Mouse (Mus musculus): ENCODE data around the gene Cdk14. TPM values are rescaled to one million over a fixed set of nuclear protein-coding genes. Genes with fewer than 3 reads are reported as not detected.

The Cdk14 gene
- total RNA-seq, 1 experiment = 3.5 TPM

- H3K4me1 ChIP-seq (ENCODE audit: control insufficient read depth in 2 of 2, insufficient read depth in 2 of 2, low read length in 2 of 2, poor library complexity in 1 of 2) = no peaks in the 10 kb centered on the region
- no peak overlapping the region for H3K9ac ChIP-seq (ENCODE audit: insufficient read depth, low read depth, low read length, poor library complexity, severe bottlenecking)
- in situ Hi-C loops (cut with MboI; ENCODE audit: low sequenced_read_pairs in 2 of 2, unreplicated experiment in 2 of 2) = no loop called here
- DNase-seq (ENCODE audit: low read depth, low spot score) = no peak
- H3K4me3 ChIP-seq (ENCODE audit: insufficient read depth in 1 of 2, low read depth in 1 of 2, low read length in 2 of 2, poor library complexity in 1 of 2, severe bottlenecking in 1 of 2) = no peak overlapping the region
- TF ChIP-seq MAFK (IDR thresholded peaks at IDR 0.05; ENCODE audit: insufficient read depth, low read depth, low read length) = no peak
- TF ChIP-seq CHD2 (IDR thresholded peaks at IDR 0.05; ENCODE audit: low read depth, low read length) = no peak
- no peak for TF ChIP-seq ZNF384 (IDR thresholded peaks at IDR 0.05; ENCODE audit: low read depth, low read length)
- H3K27ac ChIP-seq (ENCODE audit: insufficient read depth, low read depth, low read length, poor library complexity, severe bottlenecking) = no peak overlapping the region
- no peaks in the 10 kb centered on the region for H3K9me3 ChIP-seq (ENCODE audit: control insufficient read depth, insufficient read depth, low read depth, low read length)
- H3K36me3 ChIP-seq (ENCODE audit: control insufficient read depth, insufficient read depth, low read length, poor library complexity, severe bottlenecking) = no peaks in the 10 kb centered on the region
These were observed 208.4 kb downstream of the Cdk14 start for GRCm38 (mm10) chr5:5211780-5212135.

- DNase-seq (ENCODE audit: low read depth, low spot score) = no peak
These were observed 208.9 kb downstream of the Cdk14 start for GRCm38 (mm10) chr5:5211034-5211779.

GRCm38 (mm10) chr5:5208016-5208415 lies 212.1 kb downstream of the Cdk14 start:
- H3K36me3 ChIP-seq (ENCODE audit: control insufficient read depth, insufficient read depth, low read length, poor library complexity, severe bottlenecking) = no peaks in the 10 kb centered on the region
- in situ Hi-C loops (cut with MboI; ENCODE audit: low sequenced_read_pairs in 2 of 2, unreplicated experiment in 2 of 2) = no loop called here
- no peak overlapping the region for H3K9ac ChIP-seq (ENCODE audit: insufficient read depth, low read depth, low read length, poor library complexity, severe bottlenecking)
- no peak for TF ChIP-seq MAFK (IDR thresholded peaks at IDR 0.05; ENCODE audit: insufficient read depth, low read depth, low read length)
- no peak for TF ChIP-seq ZC3H11A (IDR thresholded peaks at IDR 0.05; ENCODE audit: borderline replicate concordance, low read depth, low read length)
- TF ChIP-seq CHD2 (IDR thresholded peaks at IDR 0.05; ENCODE audit: low read depth, low read length) = no peak
- no peak for TF ChIP-seq HCFC1 (IDR thresholded peaks at IDR 0.05; ENCODE audit: borderline replicate concordance, insufficient read depth, low read length)
- TF ChIP-seq ZNF384 (IDR thresholded peaks at IDR 0.05; ENCODE audit: low read depth, low read length) = no peak
- H3K4me1 ChIP-seq (ENCODE audit: control insufficient read depth in 2 of 2, insufficient read depth in 2 of 2, low read length in 2 of 2, poor library complexity in 1 of 2) = no peaks in the 10 kb centered on the region
- no peak for DNase-seq (ENCODE audit: low read depth, low spot score)
- H3K27ac ChIP-seq (ENCODE audit: insufficient read depth, low read depth, low read length, poor library complexity, severe bottlenecking) = no peak overlapping the region
- no peaks in the 10 kb centered on the region for H3K9me3 ChIP-seq (ENCODE audit: control insufficient read depth, insufficient read depth, low read depth, low read length)
- H3K4me3 ChIP-seq (ENCODE audit: insufficient read depth in 1 of 2, low read depth in 1 of 2, low read length in 2 of 2, poor library complexity in 1 of 2, severe bottlenecking in 1 of 2) = no peak overlapping the region

More at GRCm38 (mm10) chr5:5211034-5211779, 208.9 kb downstream of the Cdk14 start:
- Histone ChIP-seq H3K4me3 (ENCODE audit: insufficient read depth in 1 of 2, low read depth in 1 of 2, low read length in 2 of 2, poor library complexity in 1 of 2, severe bottlenecking in 1 of 2) (no peak overlapping the region), H3K9ac (ENCODE audit: insufficient read depth, low read depth, low read length, poor library complexity, severe bottlenecking) (no peak overlapping the region), H3K27ac (ENCODE audit: insufficient read depth, low read depth, low read length, poor library complexity, severe bottlenecking) (no peak overlapping the region), H3K4me1 (ENCODE audit: control insufficient read depth in 2 of 2, insufficient read depth in 2 of 2, low read length in 2 of 2, poor library complexity in 1 of 2) (no peaks in the 10 kb centered on the region), H3K9me3 (ENCODE audit: control insufficient read depth, insufficient read depth, low read depth, low read length) (no peaks in the 10 kb centered on the region), H3K36me3 (ENCODE audit: control insufficient read depth, insufficient read depth, low read length, poor library complexity, severe bottlenecking) (no peaks in the 10 kb centered on the region)
- no peak for TF ChIP-seq ZC3H11A (IDR thresholded peaks at IDR 0.05; ENCODE audit: borderline replicate concordance, low read depth, low read length)
- no peak for TF ChIP-seq CHD2 (IDR thresholded peaks at IDR 0.05; ENCODE audit: low read depth, low read length)
- no peak for TF ChIP-seq HCFC1 (IDR thresholded peaks at IDR 0.05; ENCODE audit: borderline replicate concordance, insufficient read depth, low read length)
- TF ChIP-seq MAFK (IDR thresholded peaks at IDR 0.05; ENCODE audit: insufficient read depth, low read depth, low read length) = no peak
- no peak for TF ChIP-seq ZNF384 (IDR thresholded peaks at IDR 0.05; ENCODE audit: low read depth, low read length)
- in situ Hi-C loops (cut with MboI; ENCODE audit: low sequenced_read_pairs in 2 of 2, unreplicated experiment in 2 of 2) = no loop called here

GRCm38 (mm10) chr5:5206012-5206411 lies 214.1 kb downstream of the Cdk14 start:
- in situ Hi-C loops (cut with MboI; ENCODE audit: low sequenced_read_pairs in 2 of 2, unreplicated experiment in 2 of 2) = no loop called here
- Histone ChIP-seq H3K27ac (ENCODE audit: insufficient read depth, low read depth, low read length, poor library complexity, severe bottlenecking) (no peak overlapping the region), H3K9me3 (ENCODE audit: control insufficient read depth, insufficient read depth, low read depth, low read length) (no peaks in the 10 kb centered on the region), H3K9ac (ENCODE audit: insufficient read depth, low read depth, low read length, poor library complexity, severe bottlenecking) (no peak overlapping the region), H3K4me1 (ENCODE audit: control insufficient read depth in 2 of 2, insufficient read depth in 2 of 2, low read length in 2 of 2, poor library complexity in 1 of 2) (no peaks in the 10 kb centered on the region), H3K4me3 (ENCODE audit: insufficient read depth in 1 of 2, low read depth in 1 of 2, low read length in 2 of 2, poor library complexity in 1 of 2, severe bottlenecking in 1 of 2) (no peak overlapping the region), H3K36me3 (ENCODE audit: control insufficient read depth, insufficient read depth, low read length, poor library complexity, severe bottlenecking) (no peaks in the 10 kb centered on the region)
- no peak for DNase-seq (ENCODE audit: low read depth, low spot score)
- TF ChIP-seq ZNF384 (IDR thresholded peaks at IDR 0.05; ENCODE audit: low read depth, low read length) (no peak), MAFK (IDR thresholded peaks at IDR 0.05; ENCODE audit: insufficient read depth, low read depth, low read length) (no peak), HCFC1 (IDR thresholded peaks at IDR 0.05; ENCODE audit: borderline replicate concordance, insufficient read depth, low read length) (no peak), CHD2 (IDR thresholded peaks at IDR 0.05; ENCODE audit: low read depth, low read length) (no peak)

All from ES-E14 (cell line).